Mouse (Mus musculus) intestine, embryonic 16.5 days (tissue): ENCODE measurements around the gene Tlk2. TPM values are rescaled to one million over a fixed set of nuclear protein-coding genes. Genes with fewer than 3 reads are reported as not detected.

Source experiments
- ATAC-seq: fragments of 200-750 bp; cut with Nextera tagmentation; 2 replicates; pipeline ENCODE4 v1.8.0; 2017; ENCODE audit warnings: moderate TSS enrichment, moderate library complexity
- H3K27ac ChIP-seq: fragments of 300-500 bp; sonication (generic); 2 replicates; pipeline ENCODE4 v1.5.1; 2014; ENCODE audit warnings: mild to moderate bottlenecking, low read length
- H3K27me3 ChIP-seq: fragments of 300-500 bp; sonication (generic); replicated peaks from 2 replicates; pipeline ENCODE4 v1.6.1; 2014; ENCODE audit warnings: low read length, control low read depth, mixed read lengths; ENCODE audit not compliant: control insufficient read depth, insufficient read depth
- H3K36me3 ChIP-seq: fragments of 300-500 bp; sonication (generic); 2 replicates; pipeline ENCODE4 v1.6.1; 2014; ENCODE audit warnings: low read length, control low read depth; ENCODE audit not compliant: control insufficient read depth, insufficient read depth
- H3K4me1 ChIP-seq: fragments of 300-500 bp; sonication (generic); 2 replicates; pipeline ENCODE4 v1.6.1; 2014; ENCODE audit warnings: low read length, control low read depth, mixed read lengths; ENCODE audit not compliant: control insufficient read depth, insufficient read depth
- H3K4me2 ChIP-seq: fragments of 300-500 bp; sonication (generic); 2 replicates; pipeline ENCODE4 v1.6.1; 2014; ENCODE audit warnings: low read depth, low read length, control low read depth
- H3K4me3 ChIP-seq: fragments of 300-500 bp; sonication (generic); 2 replicates; pipeline ENCODE4 v1.5.1; 2014; ENCODE audit warnings: mild to moderate bottlenecking, low read length
- H3K9ac ChIP-seq: fragments of 300-500 bp; sonication (generic); 2 replicates; pipeline ENCODE4 v1.6.1; 2014; ENCODE audit warnings: low read depth, low read length
- H3K9me3 ChIP-seq: fragments of 300-500 bp; sonication (generic); 2 replicates; pipeline ENCODE4 v1.6.1; 2016; ENCODE audit warnings: low read length, control low read depth; ENCODE audit not compliant: control insufficient read depth
- WGBS: fragments of 180-500 bp; shearing (Covaris S2); extraction: QIAGEN DNeasy Blood & Tissue Kit; methylation state at CpG from one replicate; pipeline ENCODE4 v1.1.7; 2014; 5-methylcytosine and 5-hydroxymethylcytosine counted together
- polyA plus RNA-seq: library from polyadenylated mRNA; unstranded; fragments of >200 nt; fragmentation: Nextera tagmentation; extraction: Ambion mirVana; gene quantifications from 2 replicates; pipeline ENCODE4 v1.2.1, GENCODE M21; 2015

Gene Tlk2
- polyA plus RNA-seq, 1 experiment from 2014 or later = 8.4 TPM

GRCm38 (mm10) chr11:105181689-105182460 is 3.3 kb downstream of the Tlk2 start:
- peak overlapping the region; percentile 98 for H3K4me3 ChIP-seq
- peak overlapping the region; percentile 48 for H3K4me2 ChIP-seq
- peaks cover 6% of the 10 kb centered on the region for H3K36me3 ChIP-seq
- H3K27me3 ChIP-seq = no peaks in the 10 kb centered on the region
- peak overlapping the region; percentile 90 for H3K27ac ChIP-seq
- no peaks in the 10 kb centered on the region for H3K9me3 ChIP-seq
- H3K9ac ChIP-seq = peak overlapping the region; percentile 100
- WGBS = 5% methylated on average over 82 of the region's 89 CpGs
- peaks cover 15% of the 10 kb centered on the region for H3K4me1 ChIP-seq
- peak; percentile 55 for ATAC-seq

DNA sequence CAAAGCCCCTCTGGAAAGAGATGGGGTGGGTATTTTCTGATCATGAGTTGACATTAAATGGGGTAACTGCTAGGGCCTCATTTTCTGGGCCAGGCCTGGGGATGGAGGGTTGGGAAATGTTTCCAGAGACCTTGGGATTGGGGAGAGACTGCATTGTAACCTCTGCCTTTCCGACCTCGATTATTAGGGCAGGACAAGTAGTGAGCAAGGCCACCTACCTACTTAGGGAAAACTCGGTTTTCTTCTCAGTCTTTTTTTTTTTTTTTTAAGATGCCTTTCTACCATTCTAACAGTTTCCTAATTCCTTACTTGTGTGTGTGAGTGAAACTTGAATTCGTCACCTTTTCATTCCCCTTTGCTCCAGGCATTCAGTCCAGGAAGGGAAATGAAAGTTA is 3.9 kb downstream of the Tlk2 start:
- WGBS = 5% methylated on average over 4 of the region's 4 CpGs

GRCm38 (mm10) chr11:105184678-105185077 is 6.1 kb downstream of the Tlk2 start:
- Histone ChIP-seq H3K36me3 (peaks cover 6% of the 10 kb centered on the region), H3K27ac (no peak overlapping the region), H3K9me3 (no peaks in the 10 kb centered on the region), H3K9ac (no peak overlapping the region), H3K27me3 (no peaks in the 10 kb centered on the region), H3K4me3 (no peak overlapping the region), H3K4me1 (peaks cover 11% of the 10 kb centered on the region), H3K4me2 (no peak overlapping the region)
- ATAC-seq = no peak
- WGBS = 94% methylated on average over 3 of the region's 3 CpGs

More for the DNA sequence above, 3.9 kb downstream of the Tlk2 start:
- no peaks in the 10 kb centered on the region for H3K27me3 ChIP-seq
- peak overlapping the region; percentile 90 for H3K27ac ChIP-seq
- H3K4me3 ChIP-seq = peak overlapping the region; percentile 98
- no peaks in the 10 kb centered on the region for H3K9me3 ChIP-seq
- H3K4me2 ChIP-seq = peak overlapping the region; percentile 48
- H3K4me1 ChIP-seq = peaks cover 15% of the 10 kb centered on the region
- H3K36me3 ChIP-seq = peaks cover 6% of the 10 kb centered on the region
- H3K9ac ChIP-seq = peak overlapping the region; percentile 100
- ATAC-seq = no peak

DNA sequence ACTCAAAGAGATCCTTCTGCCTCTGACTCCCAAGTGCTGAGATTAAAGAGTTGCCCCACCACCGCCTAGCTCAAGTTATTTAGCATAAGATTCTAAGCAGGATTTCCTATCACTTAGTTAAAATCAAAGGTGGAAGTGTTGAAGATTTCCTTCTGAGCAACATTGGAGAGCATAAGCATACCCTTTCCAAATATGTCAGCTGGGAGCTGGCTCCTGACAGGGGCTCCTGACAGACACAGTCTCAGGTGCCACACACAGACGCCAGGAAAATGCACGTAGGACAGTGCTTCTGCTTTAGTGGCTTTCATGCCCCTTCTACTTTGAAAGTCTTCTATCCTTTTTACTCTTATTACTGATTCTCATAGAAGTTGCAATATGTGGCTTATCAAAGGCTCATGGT is 13.6 kb downstream of the Tlk2 start:
- H3K27ac ChIP-seq = no peak overlapping the region
- WGBS = 92% methylated on average over 3 of the region's 3 CpGs
- ATAC-seq = no peak

GRCm38 (mm10) chr11:105196893-105197662 is 18.5 kb downstream of the Tlk2 start:
- Histone ChIP-seq H3K9me3 (no peaks in the 10 kb centered on the region), H3K27me3 (no peaks in the 10 kb centered on the region), H3K4me2 (no peak overlapping the region), H3K9ac (no peak overlapping the region), H3K4me3 (no peak overlapping the region), H3K4me1 (0 out of 2 replicates have a peak, but pooled peaks cover 3% of the 10 kb centered on the region), H3K27ac (no peak overlapping the region), H3K36me3 (no peaks in the 10 kb centered on the region)
- ATAC-seq = no peak
- WGBS = 85% methylated on average over 4 of the region's 4 CpGs

More for the DNA sequence above, 13.6 kb downstream of the Tlk2 start:
- 0 out of 2 replicates have a peak, but pooled peaks cover 3% of the 10 kb centered on the region for H3K4me1 ChIP-seq
- 0 out of 2 replicates have a peak, but pooled peaks cover 3% of the 10 kb centered on the region for H3K36me3 ChIP-seq
- H3K27me3 ChIP-seq = no peaks in the 10 kb centered on the region
- H3K4me3 ChIP-seq = no peak overlapping the region
- H3K9ac ChIP-seq = no peak overlapping the region
- H3K4me2 ChIP-seq = no peak overlapping the region
- H3K9me3 ChIP-seq = no peaks in the 10 kb centered on the region

DNA sequence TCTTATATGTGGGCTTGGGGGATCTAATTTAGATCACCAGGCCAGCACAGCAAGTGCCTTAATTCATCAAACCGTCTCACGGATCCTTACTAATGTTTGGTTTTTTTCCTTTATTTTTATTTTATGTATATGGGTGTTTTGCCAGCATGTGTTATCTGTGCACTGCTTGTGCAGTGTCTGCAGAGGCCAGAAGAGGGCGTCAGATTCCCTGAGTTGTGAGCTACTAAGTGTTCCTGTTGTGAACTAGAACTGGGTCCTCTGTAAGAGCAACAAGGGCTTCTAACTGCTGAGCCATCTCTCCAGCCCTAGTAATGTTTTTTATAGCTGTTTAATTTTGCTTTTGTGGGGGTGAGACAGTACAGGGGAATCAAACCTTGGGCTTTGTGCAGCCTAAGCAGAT is 23.8 kb downstream of the Tlk2 start:
- H3K9ac ChIP-seq = no peak overlapping the region
- no peaks in the 10 kb centered on the region for H3K9me3 ChIP-seq
- ATAC-seq = no peak
- no peak overlapping the region for H3K27ac ChIP-seq
- H3K4me3 ChIP-seq = no peak overlapping the region
- 49% methylated on average over 3 of the region's 3 CpGs for WGBS
- H3K27me3 ChIP-seq = no peaks in the 10 kb centered on the region
- H3K36me3 ChIP-seq = no peaks in the 10 kb centered on the region
- peaks cover 7% of the 10 kb centered on the region; the same call in 1 of the 2 replicates for H3K4me1 ChIP-seq
- no peak overlapping the region for H3K4me2 ChIP-seq

- no peak overlapping the region for H3K9ac ChIP-seq
- H3K27ac ChIP-seq = no peak overlapping the region
- H3K4me1 ChIP-seq = 0 out of 2 replicates have a peak, but pooled peaks cover 2% of the 10 kb centered on the region
- no peak for ATAC-seq
- no peaks in the 10 kb centered on the region for H3K27me3 ChIP-seq
- H3K4me3 ChIP-seq = no peak overlapping the region
- H3K36me3 ChIP-seq = peaks cover 5% of the 10 kb centered on the region; the same call in 1 of the 2 replicates
- no peaks in the 10 kb centered on the region for H3K9me3 ChIP-seq
- 94% methylated on average over 1 of the region's 1 CpGs for WGBS
- no peak overlapping the region for H3K4me2 ChIP-seq
Observed at GRCm38 (mm10) chr11:105210007-105210406, 31.4 kb downstream of the Tlk2 start.

DNA sequence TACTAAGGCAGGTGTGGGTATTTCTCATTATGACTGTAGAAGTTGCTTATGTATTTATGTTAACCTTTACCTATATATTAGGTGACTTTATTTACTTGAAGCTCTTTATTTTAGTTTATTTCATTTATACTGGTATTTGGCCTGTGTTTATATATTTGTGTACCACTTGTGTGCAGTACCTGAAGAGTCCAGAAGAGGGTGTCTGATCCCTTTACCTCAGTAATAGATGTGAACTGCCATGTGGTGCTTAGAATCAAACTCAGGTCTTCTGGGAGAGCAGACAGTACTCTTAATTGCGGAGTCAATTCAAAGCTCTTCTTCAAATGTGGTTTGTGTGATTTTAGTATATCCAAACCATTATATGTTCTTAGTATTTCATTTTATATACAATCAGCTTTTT is 35.6 kb downstream of the Tlk2 start:
- Histone ChIP-seq H3K4me2 (no peak overlapping the region), H3K9me3 (no peaks in the 10 kb centered on the region), H3K9ac (no peak overlapping the region), H3K27ac (no peak overlapping the region), H3K4me1 (no peaks in the 10 kb centered on the region), H3K4me3 (no peak overlapping the region), H3K27me3 (no peaks in the 10 kb centered on the region), H3K36me3 (peaks cover 5% of the 10 kb centered on the region; the same call in 1 of the 2 replicates)
- WGBS = 98% methylated on average over 1 of the region's 1 CpGs
- ATAC-seq = no peak

DNA sequence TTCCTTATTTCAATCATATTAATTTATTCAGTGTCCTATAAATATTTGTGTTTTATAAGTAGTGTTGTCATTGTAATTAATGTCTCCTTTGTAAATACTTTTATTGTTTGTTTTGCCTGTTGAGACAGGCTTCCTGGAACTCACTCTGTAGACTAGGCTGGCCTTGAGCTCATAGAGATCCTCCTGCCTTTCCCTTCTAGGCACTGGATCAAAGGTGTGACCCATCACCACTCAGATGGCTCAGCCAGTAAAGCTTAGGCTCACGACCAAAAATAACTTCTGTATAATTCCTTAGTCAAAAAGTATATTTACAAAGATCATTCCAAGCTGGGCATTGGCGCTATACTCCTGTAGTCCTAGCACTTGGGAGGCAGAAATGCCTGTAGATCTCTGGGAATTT is 39.2 kb downstream of the Tlk2 start:
- H3K9me3 ChIP-seq = no peaks in the 10 kb centered on the region

More for the DNA sequence above, 39.2 kb downstream of the Tlk2 start:
- no peak overlapping the region for H3K27ac ChIP-seq
- no peak overlapping the region for H3K9ac ChIP-seq
- H3K27me3 ChIP-seq = no peaks in the 10 kb centered on the region
- peaks cover 8% of the 10 kb centered on the region for H3K36me3 ChIP-seq
- no peak overlapping the region for H3K4me3 ChIP-seq
- 66% methylated on average over 2 of the region's 2 CpGs for WGBS
- ATAC-seq = no peak
- H3K4me1 ChIP-seq = no peaks in the 10 kb centered on the region
- H3K4me2 ChIP-seq = no peak overlapping the region
